Mouse (Mus musculus) kidney, postnatal 10 days (tissue): ENCODE measurements around the gene Sfrp4.
"Not testable (repeated sequence)": the region's sequence is repeated elsewhere in the genome, so short reads cannot be mapped to it uniquely, and the experiment has no call there.

Experiments
- DNase-seq: peaks from one replicate; pipeline ENCODE4 v3.0.0; 2021; ENCODE audit warnings: mixed read lengths

The Sfrp4 gene

GRCm38 (mm10) chr13:19622573-19623227 is at the start of gene Sfrp4:
Sfrp4 (plus strand) TSS chr13:19623104.
- DNase-seq: peak; percentile 62

- DNase-seq: not testable (repeated sequence)
These were observed 48.2 kb upstream of the Sfrp4 start for GRCm38 (mm10) chr13:19574723-19575122.

- DNase-seq: no peak
These were observed 47.0 kb upstream of the Sfrp4 start for GRCm38 (mm10) chr13:19575947-19576346.

GRCm38 (mm10) chr13:19590996-19591759 is 31.7 kb upstream of the Sfrp4 start:
- no peak for DNase-seq

- no peak for DNase-seq
These were observed 27.8 kb upstream of the Sfrp4 start for GRCm38 (mm10) chr13:19595141-19595540.

GRCm38 (mm10) chr13:19599242-19599641 is 23.7 kb upstream of the Sfrp4 start:
- no peak for DNase-seq

GRCm38 (mm10) chr13:19602531-19602930 is 20.4 kb upstream of the Sfrp4 start:
- DNase-seq: no peak

- DNase-seq: no peak
These were observed 19.2 kb upstream of the Sfrp4 start for GRCm38 (mm10) chr13:19603719-19604118.

- no peak for DNase-seq
These were observed 18.0 kb upstream of the Sfrp4 start for GRCm38 (mm10) chr13:19604916-19605315.

GRCm38 (mm10) chr13:19608120-19608519 is 14.8 kb upstream of the Sfrp4 start:
- DNase-seq: no peak

- no peak for DNase-seq
These were observed 10.6 kb upstream of the Sfrp4 start for GRCm38 (mm10) chr13:19612348-19612747.

- no peak for DNase-seq
These were observed 9.9 kb upstream of the Sfrp4 start for GRCm38 (mm10) chr13:19612963-19613362.

GRCm38 (mm10) chr13:19613426-19613825 is 9.5 kb upstream of the Sfrp4 start:
- no peak for DNase-seq

- no peak for DNase-seq
These were observed 8.6 kb upstream of the Sfrp4 start for GRCm38 (mm10) chr13:19614311-19614710.

- no peak for DNase-seq
These were observed 4.8 kb upstream of the Sfrp4 start for GRCm38 (mm10) chr13:19618081-19618480.

GRCm38 (mm10) chr13:19618841-19619215 is 4.1 kb upstream of the Sfrp4 start:
- no peak for DNase-seq

GRCm38 (mm10) chr13:19619216-19619927 is 3.5 kb upstream of the Sfrp4 start, which contains the start of gene Epdr1:
Epdr1 (minus strand) TSS chr13:19619927.
- DNase-seq: peak; percentile 76

- DNase-seq: peak; percentile 8
These were observed 463 bp downstream of the Sfrp4 start for GRCm38 (mm10) chr13:19623228-19623905.

- no peak for DNase-seq
These were observed 1.9 kb downstream of the Sfrp4 start for GRCm38 (mm10) chr13:19624632-19625320.

GRCm38 (mm10) chr13:19626473-19626872 is 3.6 kb downstream of the Sfrp4 start:
- DNase-seq: no peak

GRCm38 (mm10) chr13:19630768-19631709 is 8.1 kb downstream of the Sfrp4 start:
- no peak for DNase-seq
